Mouse (Mus musculus): ENCODE results near the gene Vasn.
"Not testable (repeated sequence)": the region's sequence is repeated elsewhere in the genome, so short reads cannot be mapped to it uniquely, and the experiment has no call there.

The Vasn gene

GRCm38 (mm10) chr16:4670317-4670716 lies 30.6 kb downstream of the Vasn start:
- DNase-seq (ENCODE audit: low spot score) = no peak

- peak; percentile 85 for DNase-seq (ENCODE audit: low spot score)
Measured at GRCm38 (mm10) chr16:4674091-4674490, 34.4 kb downstream of the Vasn start.

DNA sequence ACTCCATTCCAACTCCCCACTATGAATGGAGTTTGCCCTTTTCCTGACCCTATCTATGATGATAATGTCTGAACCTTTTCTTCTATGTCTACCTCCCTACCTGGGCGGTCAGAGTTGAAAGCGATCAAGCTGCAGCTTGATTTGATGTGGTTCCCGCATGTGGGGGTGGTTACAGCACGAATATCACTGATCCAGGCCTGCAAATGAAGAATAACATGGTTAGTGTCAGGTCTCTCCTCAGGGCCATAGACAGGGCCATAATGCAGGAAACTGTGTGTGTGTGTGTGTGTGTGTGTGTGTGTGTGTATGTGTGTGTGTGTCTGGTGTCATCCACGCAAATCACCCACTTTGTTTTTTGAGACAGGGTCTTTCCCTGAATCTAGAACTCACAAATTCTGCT lies 37.1 kb downstream of the Vasn start:
- DNase-seq (ENCODE audit: low spot score) = peak; percentile 16

DNA sequence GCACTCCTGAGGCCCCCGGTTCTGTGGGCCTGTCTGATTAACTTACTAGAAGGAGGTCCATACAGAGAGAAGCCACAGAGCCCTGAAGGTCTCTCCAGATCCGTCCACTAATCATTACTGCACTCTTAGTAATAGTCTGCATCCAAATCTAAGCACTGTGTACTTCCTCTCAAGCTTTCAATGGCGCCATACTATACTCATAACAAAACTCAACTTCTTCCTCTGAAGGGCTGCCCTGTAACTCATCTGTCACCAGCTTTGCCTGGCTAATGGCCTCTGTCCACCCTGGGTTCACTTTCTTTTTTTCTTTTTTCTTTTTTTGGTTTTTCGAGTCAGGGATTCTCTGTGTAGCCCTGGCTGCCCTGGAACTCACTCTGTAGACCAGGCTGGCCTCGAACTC lies 38.3 kb downstream of the Vasn start:
- no peak for DNase-seq (ENCODE audit: low spot score)

- peak; percentile 89 for DNase-seq (ENCODE audit: low spot score)
Measured at GRCm38 (mm10) chr16:4679121-4680018, 39.6 kb downstream of the Vasn start, which contains the start of gene Coro7. Gene Coro7 (minus strand): TSS chr16:4679777.

DNA sequence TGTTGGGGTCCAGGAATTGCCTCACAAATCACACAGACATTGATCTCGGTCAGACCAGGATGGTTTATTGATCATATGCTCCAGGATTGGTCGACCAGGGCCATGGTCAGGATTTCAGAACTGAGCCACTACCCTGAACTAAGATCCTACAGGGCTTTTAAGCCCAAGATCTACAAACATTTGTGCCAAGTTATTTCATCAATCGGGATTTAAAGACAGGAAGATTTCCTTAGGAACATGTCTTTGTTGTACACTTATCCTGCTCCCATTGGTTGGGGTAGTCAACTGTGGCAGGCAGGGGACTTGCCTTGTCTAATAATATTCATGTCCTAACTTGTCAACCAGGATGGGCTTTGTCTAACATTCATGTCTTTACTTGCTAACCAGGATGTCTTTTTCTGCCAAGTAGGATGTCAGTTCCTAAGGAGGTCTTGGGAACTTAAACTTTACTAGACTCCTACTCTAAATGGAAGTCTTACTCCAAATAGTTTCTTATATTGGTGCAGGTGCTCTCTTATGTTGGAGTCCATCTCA lies 41.2 kb downstream of the Vasn start:
- not testable (repeated sequence) for DNase-seq (ENCODE audit: low spot score)

GRCm38 (mm10) chr16:4682628-4683179 lies 43.0 kb downstream of the Vasn start:
- no peak for DNase-seq (ENCODE audit: low spot score)

- no peak for DNase-seq (ENCODE audit: low spot score)
Measured at GRCm38 (mm10) chr16:4683193-4683580, 43.4 kb downstream of the Vasn start.

DNA sequence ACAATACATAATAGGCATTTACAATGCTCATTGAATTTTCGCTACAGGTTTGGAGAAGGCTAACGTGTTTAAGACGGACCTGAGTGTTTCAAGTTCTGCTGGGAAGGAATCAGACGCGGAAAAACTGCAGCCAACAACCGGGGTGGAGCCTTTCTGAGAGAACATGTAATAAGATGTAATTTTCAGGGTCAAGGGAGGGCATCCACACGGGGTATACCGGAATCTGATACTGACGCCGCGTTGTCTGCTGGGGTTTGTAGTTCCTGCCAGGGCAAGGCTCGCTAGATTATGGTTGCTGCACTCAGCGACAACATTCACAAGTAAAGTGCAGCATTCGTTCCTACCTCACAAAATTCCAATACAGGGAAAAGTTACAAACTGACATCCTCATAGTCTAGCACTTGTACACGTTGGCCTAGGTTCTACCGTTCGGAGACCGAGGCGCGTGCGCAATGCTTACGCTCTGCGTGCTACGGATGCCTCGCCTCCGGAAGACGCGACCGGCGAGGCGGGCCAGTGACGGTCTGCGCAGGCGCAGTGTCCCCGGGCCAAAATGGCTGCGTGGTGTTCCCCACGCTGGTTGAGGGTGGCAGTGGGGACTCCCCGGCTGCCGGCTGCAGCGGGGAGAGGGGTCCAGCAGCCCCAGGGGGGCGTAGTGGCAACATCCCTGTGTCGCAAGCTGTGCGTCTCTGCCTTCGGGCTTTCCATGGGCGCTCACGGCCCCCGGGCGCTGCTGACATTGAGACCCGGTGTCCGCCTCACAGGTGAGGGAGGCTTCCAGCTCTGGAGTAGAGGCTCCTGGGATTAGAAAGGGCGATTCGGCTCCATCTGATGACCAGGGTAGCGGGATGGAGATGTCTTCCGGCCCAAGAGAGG lies 44.1 kb downstream of the Vasn start:
- peak; percentile 95 for DNase-seq (ENCODE audit: low spot score)

- no peak for DNase-seq (ENCODE audit: low spot score)
Measured at GRCm38 (mm10) chr16:4684457-4684791, 44.7 kb downstream of the Vasn start.

DNA sequence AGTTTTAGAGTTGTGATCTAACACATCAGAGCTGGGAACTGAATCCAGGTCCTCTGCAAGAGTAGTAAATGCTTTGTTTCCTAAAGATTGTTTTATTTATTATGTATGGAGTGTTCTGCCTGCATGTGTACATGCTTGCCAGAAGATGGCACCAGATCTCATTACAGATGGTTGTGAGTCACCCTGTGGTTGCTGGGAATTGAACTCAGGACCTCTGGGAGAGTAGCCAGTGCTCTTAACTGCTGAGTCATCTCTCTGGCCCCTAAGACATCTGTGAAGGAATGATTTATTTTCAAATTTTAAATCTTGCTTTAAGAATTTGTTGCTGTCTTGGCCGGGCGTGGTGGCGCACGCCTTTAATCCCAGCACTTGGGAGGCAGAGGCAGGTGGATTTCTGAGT lies 49.6 kb downstream of the Vasn start:
- not testable (repeated sequence) for DNase-seq (ENCODE audit: low spot score)

Data from T-cell, adult 2 months (primary cell).